Mouse (Mus musculus): ENCODE results near the gene Rab11fip3.
A peak's percentile ranks its signal among the peaks of the same experiment; 100 is the strongest.
"Not testable (repeated sequence)": the region's sequence is repeated elsewhere in the genome, so short reads cannot be mapped to it uniquely, and the experiment has no call there.

Rab11fip3 gene

DNA sequence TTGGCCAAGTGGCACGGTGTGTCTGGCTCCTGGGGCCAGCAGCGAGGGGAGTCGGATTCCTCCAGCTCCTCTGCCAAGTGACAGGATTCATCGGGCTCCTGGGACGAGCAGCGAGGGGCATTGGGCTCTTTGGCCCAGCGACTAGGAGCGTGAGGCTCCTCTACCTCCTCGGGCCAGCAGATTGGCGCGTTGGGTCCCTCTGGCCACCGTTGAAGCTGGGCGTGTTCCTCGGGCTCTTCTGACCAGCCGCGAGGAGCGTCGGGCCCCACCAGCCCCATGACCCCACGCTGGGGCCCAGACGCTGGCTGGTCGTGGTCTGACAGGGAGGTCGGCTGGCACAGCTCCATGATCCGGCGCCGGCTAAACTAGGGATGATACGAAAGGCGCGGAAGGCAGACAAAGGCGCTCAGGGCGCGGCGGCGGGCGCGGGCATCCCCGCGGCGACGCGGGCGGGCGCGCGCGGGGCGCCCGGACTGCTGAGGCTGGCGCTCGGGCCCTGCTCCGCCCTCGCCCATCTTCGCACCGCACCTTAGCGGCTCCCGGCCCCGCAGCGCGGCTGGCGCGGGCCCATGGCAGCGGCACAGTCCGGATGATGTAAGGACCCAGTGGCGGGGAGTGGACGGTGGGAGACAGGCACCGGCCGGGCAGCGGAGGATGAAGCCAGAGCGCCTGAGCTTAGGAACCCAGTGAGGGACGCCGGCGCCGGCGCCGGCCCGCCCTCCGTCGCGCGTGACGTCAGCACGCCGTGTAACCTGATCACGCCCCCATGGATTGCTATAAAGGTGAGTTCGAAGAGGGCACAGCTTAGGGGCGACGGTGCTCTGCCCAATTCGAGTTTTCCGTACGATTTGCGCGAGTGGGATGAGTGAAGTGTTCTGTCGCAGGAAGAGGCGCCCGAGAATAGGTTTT, at the start of gene Rab11fip3:
Gene Rab11fip3, minus strand, starts transcription at position 725 of the 909 bp plus-strand sequence.
- DNase-seq (ENCODE audit: low spot score in 2 of 2), result peak; percentile 70 to 78

- DNase-seq (ENCODE audit: low spot score in 2 of 2), result no peak
These were observed 47.3 kb upstream of the Rab11fip3 start for GRCm38 (mm10) chr17:26116503-26117258.

DNA sequence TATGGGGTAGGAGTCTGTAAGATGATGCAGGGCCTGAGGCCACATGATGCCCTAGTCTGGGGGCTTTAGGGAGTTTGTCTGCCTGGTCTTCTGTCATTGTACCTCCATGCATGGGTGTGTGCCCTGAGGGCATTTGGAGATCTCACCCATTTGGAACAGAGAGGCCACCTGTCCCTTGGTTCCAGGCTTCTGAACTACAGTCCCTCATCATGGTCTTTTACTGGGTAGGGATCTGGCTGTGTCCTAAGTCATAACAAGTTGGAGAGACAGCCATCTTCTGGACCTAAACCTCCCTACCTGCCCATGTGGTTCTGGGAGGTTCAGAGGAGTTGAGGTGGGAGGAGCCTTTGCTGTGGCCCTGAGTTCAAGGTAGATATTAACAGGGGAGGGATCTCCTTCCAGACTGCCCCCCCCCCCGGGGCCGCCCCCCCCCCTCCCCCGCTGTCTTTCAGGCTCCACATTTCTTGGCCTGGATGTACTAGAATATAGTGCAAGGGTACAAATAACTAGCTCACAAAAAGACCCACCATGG, 46.7 kb upstream of the Rab11fip3 start:
- no peak for DNase-seq (ENCODE audit: low spot score in 2 of 2)

- no peak for DNase-seq (ENCODE audit: low spot score in 2 of 2)
These were observed 46.0 kb upstream of the Rab11fip3 start for GRCm38 (mm10) chr17:26115205-26115898.

GRCm38 (mm10) chr17:26114461-26114860, 45.1 kb upstream of the Rab11fip3 start:
- not testable (repeated sequence) for DNase-seq (ENCODE audit: low spot score in 2 of 2)

DNA sequence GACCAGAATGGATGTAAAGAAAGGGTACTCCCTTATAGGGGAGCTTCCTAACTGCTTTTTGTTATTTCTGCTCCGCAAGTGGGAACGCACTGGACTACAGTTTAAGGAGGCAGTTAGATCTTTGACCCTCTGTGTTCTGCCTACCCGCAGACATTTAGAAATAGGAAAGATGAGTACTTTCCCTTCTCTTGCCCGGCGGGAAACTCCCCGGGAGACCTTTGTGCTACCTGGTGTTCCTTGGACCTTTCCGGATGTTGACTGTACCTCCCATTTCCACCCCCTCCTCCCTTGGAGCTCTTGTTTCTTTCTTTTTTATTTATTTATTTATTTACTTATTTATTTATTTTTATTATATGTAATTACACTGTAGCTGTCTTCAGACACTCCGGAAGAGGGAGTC, 44.7 kb upstream of the Rab11fip3 start:
- no peak for DNase-seq (ENCODE audit: low spot score in 2 of 2)

DNA sequence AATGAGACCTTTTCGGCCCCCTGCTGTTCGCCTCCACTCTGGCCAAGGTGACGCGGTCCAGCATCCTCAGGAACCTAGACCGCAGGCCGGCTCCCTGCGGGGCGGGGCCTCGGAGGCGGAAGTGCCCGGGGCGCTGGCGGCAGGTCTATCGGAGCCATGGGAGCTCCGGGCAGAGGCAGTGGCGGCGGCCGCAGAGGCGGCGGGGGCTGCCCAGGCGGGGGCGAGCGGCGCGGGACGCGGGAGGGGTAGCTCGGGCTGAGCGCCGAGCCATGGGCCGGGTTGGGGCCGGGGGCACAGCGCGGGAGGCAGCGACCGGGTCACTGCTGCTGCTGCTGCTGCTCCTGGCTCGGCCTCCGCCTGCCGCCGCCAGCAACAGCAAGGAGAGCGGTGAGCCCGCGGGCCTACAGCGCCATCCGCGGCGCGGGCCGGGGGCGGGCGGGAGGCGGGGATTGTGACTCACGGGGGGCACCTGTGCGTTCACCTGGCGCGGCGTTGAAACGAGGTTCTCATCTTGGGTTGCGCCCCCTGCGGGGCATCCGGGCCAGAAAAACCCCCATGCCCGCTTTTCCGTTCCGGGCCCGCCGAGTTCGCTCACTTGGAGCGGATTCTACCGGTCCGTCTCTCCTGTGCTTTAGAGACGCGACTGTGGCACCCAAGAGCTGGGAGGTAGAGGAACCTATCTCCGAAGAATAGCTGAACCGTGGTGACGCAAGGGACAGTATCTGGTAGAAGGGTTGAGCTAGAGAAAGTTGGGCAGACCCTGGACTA, 44.0 kb upstream of the Rab11fip3 start, which contains the start of gene Tmem8:
Gene Tmem8, plus strand, starts transcription at position 119 of the 768 bp plus-strand sequence.
- peak; percentile 52 to 74 for DNase-seq (ENCODE audit: low spot score in 2 of 2)

GRCm38 (mm10) chr17:26112751-26113150, 43.4 kb upstream of the Rab11fip3 start:
- no peak for DNase-seq (ENCODE audit: low spot score in 2 of 2)

DNA sequence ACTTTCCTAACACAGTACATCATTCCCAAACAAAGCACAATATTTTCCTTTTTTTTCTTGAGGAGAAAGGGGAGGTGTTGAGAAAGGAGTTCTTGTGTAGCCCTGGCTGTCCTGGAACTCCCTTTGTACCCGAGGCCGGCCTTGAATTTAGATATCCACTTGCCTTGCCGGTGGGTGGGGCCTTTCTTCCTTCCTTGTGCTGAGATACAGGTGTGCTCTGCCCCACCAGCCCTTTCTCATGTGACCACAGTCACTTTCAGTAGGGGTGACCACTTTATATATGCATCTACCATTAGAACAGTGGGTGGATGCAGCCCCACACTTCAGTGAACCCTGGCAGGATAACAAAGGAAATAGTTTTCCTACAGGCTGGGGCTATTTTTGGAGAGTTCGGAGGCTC, 42.4 kb upstream of the Rab11fip3 start:
- DNase-seq (ENCODE audit: low spot score in 2 of 2), result no peak

DNA sequence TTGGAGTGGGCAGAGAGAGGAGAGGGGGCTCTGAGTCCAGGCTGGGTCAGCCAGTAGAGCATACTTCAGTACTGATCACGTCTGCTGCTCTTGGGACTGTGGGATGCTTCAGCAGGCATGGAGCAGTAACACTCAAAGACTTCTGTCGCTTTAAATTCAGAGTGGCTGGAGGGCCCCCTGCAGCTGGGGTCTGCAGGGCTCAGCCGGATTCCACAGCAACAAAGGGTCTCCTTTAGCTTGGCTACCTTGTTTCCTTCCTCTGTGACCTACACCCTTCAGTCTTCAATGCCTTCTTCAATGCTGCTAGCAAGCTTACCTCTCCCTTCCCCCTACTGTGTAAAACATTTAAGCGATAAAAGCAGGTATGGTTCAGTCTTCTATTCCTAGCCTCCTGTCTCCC, 41.7 kb upstream of the Rab11fip3 start:
- DNase-seq (ENCODE audit: low spot score in 2 of 2), result no peak

- no peak for DNase-seq (ENCODE audit: low spot score in 2 of 2)
These were observed 40.8 kb upstream of the Rab11fip3 start for GRCm38 (mm10) chr17:26110156-26110555.

DNA sequence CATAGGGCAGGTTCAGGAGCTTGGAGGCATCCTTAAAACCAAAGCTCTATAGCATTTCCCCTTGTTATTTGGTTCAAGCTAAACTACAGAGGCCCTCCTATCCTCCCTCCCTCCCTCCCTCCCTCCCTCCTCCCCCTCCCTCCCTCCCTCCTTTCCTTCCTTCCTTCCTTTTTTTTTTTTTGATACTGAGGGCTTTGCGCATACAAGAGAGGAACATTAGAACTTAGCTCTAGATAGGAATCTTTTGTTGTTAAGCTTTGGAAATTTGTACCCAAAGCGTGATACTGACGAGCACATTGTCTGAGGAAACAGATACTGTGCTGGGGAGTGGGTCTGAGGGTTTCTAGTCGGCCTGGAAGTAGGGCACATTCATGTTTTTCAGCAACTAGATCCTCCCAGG, 36.3 kb upstream of the Rab11fip3 start:
- no peak for DNase-seq (ENCODE audit: low spot score in 2 of 2)

GRCm38 (mm10) chr17:26101478-26101877, 32.1 kb upstream of the Rab11fip3 start:
- DNase-seq (ENCODE audit: low spot score in 2 of 2), result no peak

DNA sequence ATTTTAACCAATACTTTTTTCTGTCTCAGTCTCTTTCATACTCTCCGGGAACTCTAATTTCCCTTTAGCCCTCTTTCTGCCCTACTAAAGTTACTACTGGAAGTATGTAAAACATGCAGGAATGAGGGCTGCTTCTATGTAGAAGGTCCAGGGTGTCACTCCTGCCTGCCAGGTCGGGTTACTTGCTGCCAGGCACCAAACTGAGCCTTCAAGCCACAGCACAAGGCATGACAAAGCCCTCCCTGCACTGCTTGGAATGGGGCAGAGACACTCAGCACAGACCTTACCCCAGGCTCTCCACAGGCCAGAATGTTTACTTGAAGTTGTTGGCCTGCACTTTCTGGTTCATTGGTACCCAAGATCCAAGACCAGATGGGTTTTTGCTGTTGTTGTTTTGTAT, 30.8 kb upstream of the Rab11fip3 start:
- no peak for DNase-seq (ENCODE audit: low spot score in 2 of 2)

DNA sequence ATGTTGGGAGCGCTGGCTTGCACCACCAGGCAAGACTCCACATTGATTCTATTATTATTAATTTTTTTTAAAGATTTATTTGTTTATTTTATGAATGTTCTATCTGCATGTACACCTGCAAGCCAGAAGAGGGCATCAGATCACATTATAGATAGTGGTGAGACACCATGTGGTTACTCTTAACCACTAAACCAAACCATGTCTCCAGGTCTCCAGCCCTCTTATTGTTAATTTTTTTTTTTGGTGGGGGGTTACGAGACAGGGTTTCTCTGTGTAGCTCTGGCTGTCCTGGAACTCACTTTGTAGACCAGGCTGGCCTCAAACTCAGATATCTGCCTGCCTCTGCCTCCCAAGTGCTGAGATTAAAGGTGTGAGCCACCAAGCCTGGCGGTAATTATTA, 30.0 kb upstream of the Rab11fip3 start:
- DNase-seq (ENCODE audit: low spot score in 2 of 2), result not testable (repeated sequence)

DNA sequence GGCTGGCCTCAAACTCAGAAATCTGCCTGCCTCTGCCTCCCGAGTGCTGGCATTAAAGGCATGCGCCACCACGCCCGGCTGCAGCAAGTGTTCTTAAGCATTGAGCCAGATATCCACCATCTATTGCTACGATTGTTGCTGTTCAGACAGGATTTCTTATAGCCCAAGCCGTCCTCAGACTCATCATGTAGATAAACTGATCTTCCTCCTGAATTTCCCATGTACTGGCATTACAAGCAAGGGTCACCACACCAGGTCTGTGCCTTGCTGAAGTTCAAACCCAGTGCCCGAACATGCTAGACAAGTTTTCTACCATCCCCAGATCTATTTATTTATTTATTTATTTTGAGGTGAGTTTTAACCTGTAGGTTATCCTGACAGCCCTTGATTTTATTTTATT, 29.1 kb upstream of the Rab11fip3 start:
- no peak for DNase-seq (ENCODE audit: low spot score in 2 of 2)

DNA sequence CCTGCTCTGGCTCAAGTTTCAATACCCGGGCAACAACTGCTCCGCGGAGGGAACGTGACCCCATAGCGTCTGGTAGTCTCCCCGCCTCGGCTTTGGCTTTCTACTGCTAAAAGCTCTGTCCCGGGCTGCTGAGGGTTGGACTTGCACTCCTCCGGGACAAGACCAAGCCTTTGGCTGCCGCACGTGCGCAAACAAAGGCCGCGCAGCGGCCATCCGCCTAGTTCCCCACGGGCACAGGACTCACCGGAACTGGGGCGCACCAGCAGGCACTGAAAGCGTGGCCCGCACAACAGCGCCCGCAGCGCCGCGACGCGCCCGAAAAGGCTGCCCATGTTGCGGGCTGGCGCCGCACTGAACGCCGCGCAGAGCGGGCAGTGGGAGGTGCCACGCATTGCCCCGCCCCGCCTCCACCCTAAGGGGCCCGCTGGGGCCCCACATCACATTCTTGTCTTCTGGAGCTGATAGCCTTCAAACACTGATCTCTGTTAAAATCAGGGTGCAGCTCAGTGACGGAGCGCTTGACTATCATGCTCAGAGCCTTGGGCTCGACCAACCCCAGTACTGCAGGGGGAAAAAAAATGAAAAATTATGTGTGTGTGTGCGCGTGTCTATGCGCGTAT, 25.9 kb upstream of the Rab11fip3 start, which contains the start of gene Nme4:
Gene Nme4, minus strand, starts transcription at position 482 of the 620 bp plus-strand sequence.
- peak; percentile 22 to 41 for DNase-seq (ENCODE audit: low spot score in 2 of 2)

GRCm38 (mm10) chr17:26094531-26095110, 25.3 kb upstream of the Rab11fip3 start:
- DNase-seq (ENCODE audit: low spot score in 2 of 2), result no peak

- peak; percentile 68 to 93 for DNase-seq (ENCODE audit: low spot score in 2 of 2)
These were observed 20.7 kb upstream of the Rab11fip3 start, which contains the start of gene Decr2 for GRCm38 (mm10) chr17:26089905-26090632. Gene Decr2, minus strand, starts transcription at chr17:26090337.
